Mouse (Mus musculus) lung, postnatal 25 days (tissue): ENCODE data around the gene Birc3.

Source experiments
- DNase-seq: peaks from one replicate; pipeline ENCODE4 v3.0.0; 2022; ENCODE audit warnings: low spot score

Birc3 gene

GRCm38 (mm10) chr9:7822758-7823157 is 50.2 kb downstream of the Birc3 start:
- DNase-seq, result no peak

GRCm38 (mm10) chr9:7805101-7805506 is 67.9 kb downstream of the Birc3 start:
- DNase-seq, result no peak
